Mouse (Mus musculus) hindbrain, embryonic 16.5 days (tissue): ENCODE results near the gene Furin. TPM values are rescaled to one million over a fixed set of nuclear protein-coding genes. Genes with fewer than 3 reads are reported as not detected.
A peak's percentile ranks its signal among the peaks of the same experiment; 100 is the strongest.

Source experiments
- ATAC-seq: fragments of 200-750 bp; cut with Nextera tagmentation; 2 replicates; pipeline ENCODE4 v1.8.0; 2017; ENCODE audit warnings: moderate TSS enrichment, moderate library complexity
- H3K27ac ChIP-seq: fragments of 300-500 bp; sonication (generic); 2 replicates; pipeline ENCODE4 v1.5.1; 2014; ENCODE audit warnings: low read depth, mild to moderate bottlenecking, control low read depth, low read length, moderate library complexity
- H3K27me3 ChIP-seq: fragments of 300-500 bp; sonication (generic); replicated peaks from 2 replicates; pipeline ENCODE4 v1.6.1; 2014; ENCODE audit warnings: low read length; ENCODE audit not compliant: control insufficient read depth, insufficient read depth
- H3K36me3 ChIP-seq: fragments of 300-500 bp; sonication (generic); 2 replicates; pipeline ENCODE4 v1.6.1; 2014; ENCODE audit warnings: mild to moderate bottlenecking, low read length, moderate library complexity, mixed read lengths; ENCODE audit not compliant: control insufficient read depth, insufficient read depth
- H3K4me1 ChIP-seq: fragments of 300-500 bp; sonication (generic); 2 replicates; pipeline ENCODE4 v1.6.1; 2014; ENCODE audit warnings: low read depth, low read length; ENCODE audit not compliant: control insufficient read depth, insufficient read depth
- H3K4me2 ChIP-seq: fragments of 300-500 bp; sonication (generic); 2 replicates; pipeline ENCODE4 v1.6.1; 2014; ENCODE audit warnings: mild to moderate bottlenecking, low read length, control low read depth, moderate library complexity
- H3K4me3 ChIP-seq: fragments of 300-500 bp; sonication (generic); 2 replicates; pipeline ENCODE4 v1.5.1; 2014; ENCODE audit warnings: mild to moderate bottlenecking, low read length, control low read depth, moderate library complexity
- H3K9ac ChIP-seq: fragments of 300-500 bp; sonication (generic); 2 replicates; pipeline ENCODE4 v1.6.1; 2014; ENCODE audit warnings: low read depth, mild to moderate bottlenecking, control low read depth, low read length, moderate library complexity
- H3K9me3 ChIP-seq: fragments of 300-500 bp; sonication (generic); 2 replicates; pipeline ENCODE4 v1.6.1; 2014; ENCODE audit warnings: mild to moderate bottlenecking, low read length, moderate library complexity; ENCODE audit not compliant: control insufficient read depth
- WGBS: fragments of 180-500 bp; shearing (Covaris S2); extraction: QIAGEN DNeasy Blood & Tissue Kit; methylation state at CpG from one replicate; pipeline ENCODE4 v1.1.7; 2014; 5-methylcytosine and 5-hydroxymethylcytosine counted together
- polyA plus RNA-seq: library from polyadenylated mRNA; unstranded; fragments of >200 nt; fragmentation: Nextera tagmentation; extraction: Ambion mirVana; gene quantifications from 2 replicates; pipeline ENCODE4 v1.2.1, GENCODE M21; 2015

Furin gene
- polyA plus RNA-seq, 1 experiment from 2014 or later = 3.9 TPM

DNA sequence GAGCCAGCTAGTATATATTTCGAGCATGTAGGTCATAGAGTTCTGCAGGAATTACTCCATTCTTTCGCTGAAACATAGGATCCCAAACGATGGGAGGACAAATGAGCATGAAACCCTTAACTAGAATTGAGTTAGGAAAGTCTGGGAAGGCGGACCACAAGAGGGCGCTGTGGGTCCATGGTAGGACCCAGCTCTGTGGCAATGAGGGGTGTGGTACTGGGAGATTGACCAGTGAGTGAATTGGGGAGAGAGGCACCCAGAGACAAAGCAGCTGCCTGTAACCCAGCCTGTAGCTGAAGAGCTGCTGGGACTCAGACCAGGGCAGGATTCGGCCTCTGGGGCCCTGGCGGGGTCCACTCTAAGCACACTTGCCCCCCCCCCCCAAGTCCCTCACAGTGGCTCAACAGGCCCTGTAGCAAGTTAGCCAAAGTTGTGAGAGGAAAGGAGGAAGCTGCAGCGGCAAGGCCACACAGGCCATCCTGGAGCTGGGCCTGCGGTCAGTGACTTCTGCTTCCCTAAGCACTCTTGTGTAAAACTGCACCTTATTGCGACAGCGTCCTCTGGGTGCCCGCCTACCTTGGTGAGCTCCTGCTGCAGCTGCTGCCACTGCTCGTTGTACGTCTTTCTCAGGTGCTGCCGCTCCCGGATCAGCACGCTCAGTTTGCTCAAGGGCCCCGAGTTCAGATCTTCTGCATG lies 18.9 kb downstream of the Furin start:
- peak overlapping the region; percentile 8; the same call in 1 of the 2 replicates for H3K4me2 ChIP-seq
- H3K9ac ChIP-seq = peak overlapping the region; percentile 27; the same call in 1 of the 2 replicates
- no peaks in the 10 kb centered on the region; the same call in 1 of the 2 replicates for H3K27me3 ChIP-seq
- peak; percentile 76 for ATAC-seq
- H3K4me3 ChIP-seq = no peak overlapping the region
- no peaks in the 10 kb centered on the region for H3K9me3 ChIP-seq
- WGBS = 43% methylated on average over 18 of the region's 18 CpGs
- 0 out of 2 replicates have a peak, but pooled peaks cover 3% of the 10 kb centered on the region for H3K4me1 ChIP-seq
- H3K27ac ChIP-seq = no peak overlapping the region
- H3K36me3 ChIP-seq = peaks cover 17% of the 10 kb centered on the region

DNA sequence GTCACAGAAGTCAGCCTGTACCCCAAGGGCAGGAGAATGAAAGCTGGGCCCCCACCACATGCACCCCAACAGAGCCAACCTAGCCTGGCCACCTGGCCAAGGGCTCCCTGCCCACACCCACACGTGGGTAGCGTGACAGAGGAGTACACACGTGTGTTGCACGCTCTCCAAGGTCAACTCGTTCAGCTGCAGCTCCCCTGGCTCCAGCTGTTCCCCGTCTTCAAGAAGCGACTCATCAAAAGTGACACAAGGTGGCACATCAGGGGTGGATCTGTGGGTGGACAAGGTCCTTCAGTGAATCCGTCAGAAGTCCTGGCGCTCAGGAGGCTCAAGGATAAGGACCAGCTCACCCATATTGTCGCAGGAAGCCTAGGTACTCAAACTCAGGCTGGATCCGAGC lies 22.3 kb downstream of the Furin start:
- Histone ChIP-seq H3K4me3 (no peak overlapping the region), H3K9me3 (no peaks in the 10 kb centered on the region), H3K27ac (no peak overlapping the region), H3K4me1 (no peaks in the 10 kb centered on the region), H3K9ac (no peak overlapping the region), H3K36me3 (no peaks in the 10 kb centered on the region), H3K4me2 (no peak overlapping the region), H3K27me3 (no peaks in the 10 kb centered on the region; the same call in 1 of the 2 replicates)
- ATAC-seq = no peak
- WGBS = 60% methylated on average over 11 of the region's 11 CpGs

DNA sequence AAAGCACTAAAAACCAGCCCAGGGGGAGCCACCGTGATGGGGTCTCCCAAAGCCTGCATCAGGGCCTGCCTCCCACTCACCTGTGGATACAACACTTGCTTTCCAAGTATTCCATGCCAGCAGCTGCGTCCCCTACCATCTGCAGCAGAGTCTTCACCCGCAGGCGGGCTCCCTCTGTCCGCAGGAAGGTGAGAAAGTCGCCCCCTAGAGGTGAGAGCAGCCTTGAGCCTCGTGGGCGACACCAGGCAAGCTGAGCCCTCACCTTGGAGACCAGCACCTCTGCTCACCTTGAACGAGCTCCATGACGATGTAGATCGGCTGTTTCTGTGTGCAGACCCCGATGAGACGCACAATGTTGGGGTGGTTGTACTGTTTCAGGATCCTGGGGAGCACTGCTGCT lies 25.7 kb downstream of the Furin start:
- Histone ChIP-seq H3K27ac (no peak overlapping the region), H3K9ac (no peak overlapping the region), H3K36me3 (no peaks in the 10 kb centered on the region), H3K4me3 (no peak overlapping the region), H3K27me3 (no peaks in the 10 kb centered on the region), H3K4me1 (peaks cover 2% of the 10 kb centered on the region; the same call in 1 of the 2 replicates), H3K4me2 (no peak overlapping the region), H3K9me3 (no peaks in the 10 kb centered on the region)
- no peak for ATAC-seq
- WGBS = 58% methylated on average over 13 of the region's 13 CpGs

DNA sequence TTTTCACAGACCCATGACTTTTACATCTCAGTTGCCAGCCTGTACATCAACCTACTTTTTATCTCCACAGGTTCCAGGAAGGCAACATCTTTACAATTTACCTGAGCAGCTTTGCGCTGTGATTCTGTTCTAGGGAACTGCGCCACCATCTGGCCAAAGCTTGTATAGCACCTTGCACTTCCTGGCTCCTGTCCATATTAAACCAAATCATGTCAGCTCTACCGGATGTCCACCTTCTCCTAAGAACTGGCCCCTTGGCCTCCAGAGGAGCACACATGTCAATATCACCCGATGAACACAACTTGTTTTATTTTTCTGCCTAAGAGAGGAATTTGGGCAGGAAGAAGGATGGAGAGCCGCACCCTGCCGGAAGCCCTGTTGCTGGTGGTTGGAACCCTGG lies 27.8 kb downstream of the Furin start:
- Histone ChIP-seq H3K4me2 (no peak overlapping the region), H3K4me1 (peaks cover 2% of the 10 kb centered on the region; the same call in 1 of the 2 replicates), H3K27me3 (no peaks in the 10 kb centered on the region), H3K9me3 (no peaks in the 10 kb centered on the region), H3K4me3 (no peak overlapping the region), H3K9ac (no peak overlapping the region; the same call in 1 of the 2 replicates), H3K27ac (no peak overlapping the region), H3K36me3 (no peaks in the 10 kb centered on the region)
- 38% methylated on average over 6 of the region's 6 CpGs for WGBS
- no peak for ATAC-seq

DNA sequence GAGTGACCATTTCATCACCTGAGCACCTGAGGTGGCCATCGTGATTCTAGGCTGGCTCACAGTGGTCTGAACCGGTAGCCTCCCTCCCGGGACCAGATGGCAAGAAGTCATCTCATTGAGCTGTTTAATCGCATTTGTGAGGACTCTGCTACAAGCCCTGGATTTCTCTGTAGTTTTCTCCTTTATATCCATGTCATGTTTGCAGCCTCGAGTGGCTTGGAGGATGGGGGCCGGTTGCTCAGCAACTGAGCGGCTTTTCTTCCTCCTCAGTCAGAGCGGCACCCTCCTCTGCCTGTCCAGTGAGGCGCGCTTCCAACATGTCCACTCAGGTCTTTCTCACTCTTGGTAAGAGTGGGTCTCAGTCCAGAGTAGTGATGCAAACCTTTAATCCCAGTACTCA lies 29.0 kb downstream of the Furin start:
- peaks cover 2% of the 10 kb centered on the region; the same call in 1 of the 2 replicates for H3K4me1 ChIP-seq
- 43% methylated on average over 10 of the region's 10 CpGs for WGBS
- no peak overlapping the region for H3K27ac ChIP-seq
- no peaks in the 10 kb centered on the region for H3K27me3 ChIP-seq
- no peaks in the 10 kb centered on the region for H3K9me3 ChIP-seq
- H3K36me3 ChIP-seq = no peaks in the 10 kb centered on the region
- H3K4me2 ChIP-seq = no peak overlapping the region
- peak; percentile 34; the same call in 1 of the 2 replicates for ATAC-seq
- no peak overlapping the region for H3K9ac ChIP-seq
- no peak overlapping the region for H3K4me3 ChIP-seq

DNA sequence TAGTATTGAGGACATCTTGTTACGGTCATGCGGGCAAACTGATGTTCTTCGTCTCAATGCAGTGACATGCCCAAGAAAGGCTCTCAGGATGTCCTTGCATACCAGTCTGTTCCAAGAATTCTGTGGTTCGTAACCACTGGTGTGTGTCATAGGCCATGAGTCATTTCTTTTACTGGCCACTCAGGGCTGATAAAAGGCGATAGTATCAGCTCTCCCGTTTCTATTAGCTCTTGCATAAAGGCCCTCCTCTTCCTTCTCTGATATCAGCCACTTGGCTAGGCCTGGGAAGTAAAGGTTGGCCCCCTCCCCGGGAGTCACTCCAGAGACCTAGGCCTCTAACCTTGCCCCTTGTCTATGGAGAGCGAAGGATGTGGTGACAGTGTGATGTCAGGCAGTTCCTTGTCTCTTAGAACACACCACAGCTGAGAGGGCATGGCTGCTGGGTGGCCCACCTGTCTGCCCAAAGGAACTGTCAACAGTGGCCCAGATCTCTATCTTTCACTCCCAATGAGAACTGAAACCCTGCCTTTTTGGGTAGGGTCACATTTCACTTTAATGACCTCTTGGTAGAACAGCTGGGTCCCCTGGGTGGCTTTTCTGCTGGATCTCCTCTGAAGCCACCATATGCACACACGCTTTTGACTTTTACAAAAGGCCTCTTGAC lies 29.7 kb downstream of the Furin start:
- Histone ChIP-seq H3K4me1 (peaks cover 2% of the 10 kb centered on the region; the same call in 1 of the 2 replicates), H3K27ac (no peak overlapping the region), H3K4me2 (no peak overlapping the region), H3K9me3 (no peaks in the 10 kb centered on the region), H3K27me3 (no peaks in the 10 kb centered on the region), H3K36me3 (no peaks in the 10 kb centered on the region), H3K9ac (no peak overlapping the region), H3K4me3 (no peak overlapping the region)
- ATAC-seq = no peak
- 85% methylated on average over 9 of the region's 9 CpGs for WGBS

DNA sequence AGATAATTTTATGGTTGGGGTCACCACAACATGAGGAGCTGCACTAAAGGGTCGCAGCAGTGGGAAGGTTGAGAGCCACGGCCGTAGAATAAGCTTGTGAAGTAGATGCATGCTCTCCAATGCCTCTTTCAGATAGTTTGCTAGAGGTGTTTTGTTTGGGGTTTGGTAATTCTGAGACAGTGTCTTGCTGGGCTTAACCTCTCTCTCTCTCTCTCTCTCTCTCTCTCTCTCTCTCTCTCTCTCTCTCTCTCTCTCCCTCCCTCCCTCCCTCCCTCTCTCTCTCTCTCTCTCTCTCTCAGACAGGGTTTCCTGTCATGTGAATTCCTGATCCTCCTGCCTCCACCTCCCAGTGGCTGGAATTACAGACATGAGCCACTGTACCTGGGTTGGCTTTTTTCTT lies 30.5 kb downstream of the Furin start:
- no peak for ATAC-seq
- 86% methylated on average over 3 of the region's 3 CpGs for WGBS
- no peak overlapping the region for H3K4me3 ChIP-seq

DNA sequence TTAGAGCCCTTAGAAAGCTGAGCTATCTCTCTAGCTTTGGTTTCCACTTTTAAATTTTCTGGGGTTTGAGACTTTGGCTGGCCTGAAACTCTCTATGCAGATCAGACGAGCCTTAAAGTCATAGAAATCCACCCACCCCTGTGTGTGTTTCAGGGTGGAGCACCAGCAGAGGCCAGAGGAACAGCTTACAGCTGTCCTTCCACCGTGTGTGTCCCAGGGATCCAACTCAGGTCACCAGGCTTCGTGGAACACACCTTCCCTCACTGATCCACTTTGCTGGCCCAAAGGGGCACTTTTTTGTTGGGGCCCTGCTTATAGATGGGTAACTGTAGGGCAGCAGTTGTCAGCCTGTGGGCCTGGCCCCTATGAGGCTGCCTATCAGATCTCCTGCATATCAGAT lies 31.0 kb downstream of the Furin start:
- WGBS = 63% methylated on average over 3 of the region's 3 CpGs
- H3K4me3 ChIP-seq = no peak overlapping the region
- H3K27me3 ChIP-seq = no peaks in the 10 kb centered on the region
- H3K4me1 ChIP-seq = peaks cover 12% of the 10 kb centered on the region
- no peak for ATAC-seq
- H3K36me3 ChIP-seq = no peaks in the 10 kb centered on the region
- no peak overlapping the region for H3K9ac ChIP-seq
- H3K4me2 ChIP-seq = no peak overlapping the region
- no peaks in the 10 kb centered on the region for H3K9me3 ChIP-seq
- no peak overlapping the region for H3K27ac ChIP-seq

More for the DNA sequence above, 30.5 kb downstream of the Furin start:
- H3K9ac ChIP-seq = no peak overlapping the region
- H3K27me3 ChIP-seq = no peaks in the 10 kb centered on the region
- H3K27ac ChIP-seq = no peak overlapping the region
- no peaks in the 10 kb centered on the region for H3K9me3 ChIP-seq
- H3K4me2 ChIP-seq = no peak overlapping the region
- H3K36me3 ChIP-seq = no peaks in the 10 kb centered on the region
- peaks cover 7% of the 10 kb centered on the region for H3K4me1 ChIP-seq

DNA sequence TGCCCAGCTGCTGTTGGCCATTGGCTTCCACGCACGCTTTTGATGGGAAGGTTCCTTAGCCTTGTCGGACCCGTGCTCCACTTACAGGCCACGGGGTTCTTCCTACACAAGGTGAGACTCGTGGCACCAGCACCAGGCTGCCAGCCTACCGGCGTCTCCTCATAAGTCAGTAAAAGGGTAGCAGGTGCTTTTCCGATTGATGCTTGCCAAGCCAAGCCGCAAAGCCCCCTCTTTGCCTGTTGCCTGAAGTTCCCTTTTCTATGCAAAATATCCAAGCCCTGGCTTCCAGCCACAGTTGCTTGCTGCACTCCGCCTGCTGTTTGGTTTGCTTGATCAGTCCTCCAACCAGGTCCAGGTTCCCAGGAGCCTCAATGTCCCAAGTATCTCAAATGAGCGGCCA lies 31.4 kb downstream of the Furin start:
- Histone ChIP-seq H3K4me3 (no peak overlapping the region), H3K36me3 (no peaks in the 10 kb centered on the region), H3K27ac (no peak overlapping the region), H3K27me3 (no peaks in the 10 kb centered on the region), H3K4me2 (no peak overlapping the region), H3K9me3 (no peaks in the 10 kb centered on the region), H3K4me1 (peaks cover 16% of the 10 kb centered on the region), H3K9ac (no peak overlapping the region)
- no peak for ATAC-seq
- WGBS = 72% methylated on average over 12 of the region's 12 CpGs
